Mouse (Mus musculus): Measurements from ENCODE around the gene C1qtnf1.

- TF ChIP-seq POLR2A (IDR thresholded peaks at IDR 0.05; ENCODE audit: extremely low read depth, insufficient read depth, low read length): no peak
- 0 out of 2 replicates have a peak, but pooled peaks have one; percentile 21 for TF ChIP-seq CTCF (IDR thresholded peaks at IDR 0.05; ENCODE audit: extremely low read depth, insufficient read depth, low read length)
Measured at GRCm38 (mm10) chr11:118407318-118407910, 20.6 kb upstream of the C1qtnf1 start.
